Mouse (Mus musculus) E14TG2a.4 (cell line): Measurements from ENCODE around the gene Cdh15.

Experiments used
- CTCF ChIP-seq: conservative IDR thresholded peaks from 2 replicates; pipeline ENCODE4 v1.5.1; 2014; ENCODE audit warnings: low read length
- NANOG ChIP-seq: IDR thresholded peaks from 2 replicates; pipeline ENCODE4 v1.6.1; 2014; ENCODE audit warnings: borderline replicate concordance, low read length, mixed read lengths
- POU5F1 ChIP-seq: IDR thresholded peaks from 2 replicates; pipeline ENCODE4 v1.6.1; 2014; ENCODE audit warnings: low read length, borderline replicate concordance

- TF ChIP-seq POU5F1, result no peak
- no peak for TF ChIP-seq CTCF
- TF ChIP-seq NANOG, result no peak
Measured at GRCm38 (mm10) chr8:122875186-122875585, 27.4 kb downstream of the Cdh15 start.
